Mouse (Mus musculus) embryonic facial prominence, embryonic 10.5 days (tissue): ENCODE data around the gene Ehbp1l1. TPM values are rescaled to one million over a fixed set of nuclear protein-coding genes. Genes with fewer than 3 reads are reported as not detected.

Source experiments
- DNase-seq: peaks from one replicate; pipeline ENCODE4 v3.0.0-alpha.2; 2017; ENCODE audit warnings: low spot score
- H3K27ac ChIP-seq: fragments of 300-500 bp; sonication (generic); replicated peaks from 2 replicates; pipeline ENCODE4 v1.5.1; 2016; ENCODE audit warnings: mild to moderate bottlenecking
- H3K27me3 ChIP-seq: fragments of 300-500 bp; sonication (generic); replicated peaks from 2 replicates; pipeline ENCODE4 v1.6.1; 2016; ENCODE audit warnings: low read depth, mild to moderate bottlenecking; ENCODE audit not compliant: poor library complexity, severe bottlenecking
- H3K36me3 ChIP-seq: fragments of 300-500 bp; sonication (generic); replicated peaks from 2 replicates; pipeline ENCODE4 v1.6.1; 2016; ENCODE audit warnings: mild to moderate bottlenecking, moderate library complexity
- H3K4me1 ChIP-seq: fragments of 300-500 bp; sonication (generic); 2 replicates; pipeline ENCODE4 v1.6.1; 2016
- H3K4me3 ChIP-seq: fragments of 300-500 bp; sonication (generic); 2 replicates; pipeline ENCODE4 v1.5.1; 2016; ENCODE audit warnings: mild to moderate bottlenecking, moderate library complexity
- H3K9me3 ChIP-seq: fragments of 300-500 bp; sonication (generic); 2 replicates; pipeline ENCODE4 v1.6.1; 2016; ENCODE audit warnings: mild to moderate bottlenecking
- WGBS: fragments of 180-500 bp; shearing (Covaris S2); methylation state at CpG from one replicate; pipeline ENCODE4 v1.1.7; 2016; 5-methylcytosine and 5-hydroxymethylcytosine counted together
- microRNA-seq: library from miRNA; unstranded; fragments of <30 nt; microRNA quantifications from one replicate; pipeline ENCODE4, GENCODE M21; 2017
- polyA plus RNA-seq: library from polyadenylated mRNA; unstranded; fragments of >200 nt; fragmentation: Nextera tagmentation; extraction: Ambion mirVana; gene quantifications from 2 replicates; pipeline ENCODE4 v1.2.1, GENCODE M21; 2016

The Ehbp1l1 gene
- polyA plus RNA-seq, 1 experiment from 2014 or later, result 7.9 TPM

- H3K4me3 ChIP-seq, result no peak overlapping the region
- DNase-seq, result no peak
- H3K9me3 ChIP-seq, result no peaks in the 10 kb centered on the region
- WGBS, result 89% methylated on average over 4 of the region's 4 CpGs
- no peak overlapping the region for H3K27ac ChIP-seq
- peaks cover 89% of the 10 kb centered on the region for H3K36me3 ChIP-seq
- H3K4me1 ChIP-seq, result peaks cover 16% of the 10 kb centered on the region
- no peaks in the 10 kb centered on the region for H3K27me3 ChIP-seq
Observed at GRCm38 (mm10) chr19:5668372-5668771, 57.7 kb downstream of the Ehbp1l1 start.

GRCm38 (mm10) chr19:5666386-5666785 is 59.7 kb downstream of the Ehbp1l1 start:
- Histone ChIP-seq H3K27me3 (no peaks in the 10 kb centered on the region), H3K36me3 (peaks cover 75% of the 10 kb centered on the region), H3K4me3 (peak overlapping the region; percentile 8; the same call in 1 of the 2 replicates), H3K27ac (no peak overlapping the region), H3K9me3 (no peaks in the 10 kb centered on the region), H3K4me1 (peaks cover 35% of the 10 kb centered on the region)
- 95% methylated on average over 18 of the region's 18 CpGs for WGBS
- no peak for DNase-seq

DNA sequence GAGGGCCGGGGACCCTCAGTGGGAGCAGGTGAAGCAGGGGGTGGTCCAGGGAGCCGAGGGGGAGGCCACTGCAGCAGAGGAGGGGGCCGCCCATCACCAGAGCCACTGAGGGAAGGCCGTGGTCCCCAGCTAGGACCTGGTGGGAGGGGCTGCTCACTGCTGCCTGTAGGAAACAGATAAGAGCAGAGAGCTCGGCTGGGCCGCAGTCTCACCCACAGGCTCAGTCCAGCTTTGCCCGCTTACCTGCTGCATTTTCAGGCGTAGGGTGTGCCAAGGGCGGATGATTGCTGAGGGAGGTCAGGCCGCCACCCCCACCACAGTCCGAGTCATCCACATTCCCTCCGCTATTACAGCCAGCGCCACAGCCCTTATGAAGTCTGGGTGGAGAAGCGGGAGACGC is 60.7 kb downstream of the Ehbp1l1 start:
- Histone ChIP-seq H3K27me3 (no peaks in the 10 kb centered on the region), H3K9me3 (no peaks in the 10 kb centered on the region), H3K4me3 (0 out of 2 replicates have a peak overlapping the region, but pooled peaks have one; percentile 12), H3K27ac (no peak overlapping the region), H3K36me3 (peaks cover 72% of the 10 kb centered on the region), H3K4me1 (peaks cover 45% of the 10 kb centered on the region)
- DNase-seq, result no peak
- WGBS, result 90% methylated on average over 15 of the region's 15 CpGs

- Histone ChIP-seq H3K36me3 (peaks cover 72% of the 10 kb centered on the region), H3K4me3 (peak overlapping the region; percentile 21; the same call in 1 of the 2 replicates), H3K4me1 (peaks cover 48% of the 10 kb centered on the region), H3K9me3 (no peaks in the 10 kb centered on the region), H3K27ac (no peak overlapping the region; the same call in 1 of the 2 replicates), H3K27me3 (no peaks in the 10 kb centered on the region)
- 89% methylated on average over 10 of the region's 10 CpGs for WGBS
- no peak for DNase-seq
Observed at GRCm38 (mm10) chr19:5664669-5665257, 61.4 kb downstream of the Ehbp1l1 start.

- peak; percentile 93 for DNase-seq
- Histone ChIP-seq H3K27me3 (no peaks in the 10 kb centered on the region), H3K4me3 (peak within 1 kb of the TSS; percentile 67), H3K36me3 (peaks cover 71% of the 10 kb centered on the region), H3K27ac (peak within 1 kb of the TSS; percentile 86), H3K9me3 (no peaks in the 10 kb centered on the region), H3K4me1 (peaks cover 52% of the 10 kb centered on the region)
- WGBS, result under 1% methylated on average over 32 of the region's 32 CpGs
Observed at GRCm38 (mm10) chr19:5662981-5663913, 62.9 kb downstream of the Ehbp1l1 start, which contains the start of gene Sipa1. Gene Sipa1 (minus strand): TSS chr19:5663707.

GRCm38 (mm10) chr19:5662310-5662709 is 63.8 kb downstream of the Ehbp1l1 start:
- H3K4me1 ChIP-seq, result peaks cover 52% of the 10 kb centered on the region
- DNase-seq, result no peak
- H3K4me3 ChIP-seq, result peak overlapping the region; percentile 67
- peak overlapping the region; percentile 86 for H3K27ac ChIP-seq
- no peaks in the 10 kb centered on the region for H3K9me3 ChIP-seq
- no peaks in the 10 kb centered on the region for H3K27me3 ChIP-seq
- H3K36me3 ChIP-seq, result peaks cover 70% of the 10 kb centered on the region
- 75% methylated on average over 8 of the region's 8 CpGs for WGBS

DNA sequence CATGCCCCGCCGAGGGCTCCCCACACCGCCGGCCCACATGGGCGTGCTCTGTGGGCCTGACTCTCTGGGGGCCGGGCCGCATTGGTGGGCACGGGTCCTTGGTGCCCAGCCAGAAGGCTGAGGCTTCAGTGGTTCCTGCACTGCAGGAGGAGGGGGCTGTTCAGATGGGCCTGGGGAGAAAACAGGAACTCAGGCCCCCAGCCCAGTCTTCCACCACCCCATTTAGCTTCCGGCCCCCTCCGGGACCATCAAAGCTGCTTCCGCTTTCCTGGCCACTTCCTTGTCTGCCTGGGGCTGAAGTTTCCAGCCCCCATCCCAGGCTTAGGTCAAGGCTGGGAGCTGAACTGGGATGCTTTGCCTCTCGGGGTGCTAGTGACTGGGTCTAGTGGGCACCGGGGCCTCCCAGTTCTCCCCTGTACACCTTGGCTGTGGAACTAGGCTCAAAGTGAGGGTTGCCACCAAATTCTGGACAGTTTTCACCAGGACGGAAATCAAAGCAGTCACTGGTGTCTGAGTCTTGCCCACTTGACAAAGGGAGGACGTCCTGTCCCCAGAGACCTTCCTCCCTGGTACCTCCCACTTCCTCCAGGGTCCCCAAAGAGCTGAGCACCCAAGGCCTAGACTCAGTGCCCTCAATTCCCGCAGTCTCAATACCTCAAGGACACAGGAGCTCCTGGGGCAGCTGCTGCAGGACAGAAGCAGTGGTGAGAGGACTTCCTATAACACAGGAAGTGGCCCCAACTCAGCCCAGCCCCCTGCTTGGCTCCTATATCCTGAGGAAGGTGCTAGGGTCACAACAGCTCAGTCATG is 65.0 kb downstream of the Ehbp1l1 start:
- H3K36me3 ChIP-seq, result peaks cover 69% of the 10 kb centered on the region
- 80% methylated on average over 16 of the region's 16 CpGs for WGBS
- peaks cover 52% of the 10 kb centered on the region for H3K4me1 ChIP-seq
- peaks cover 10% of the 10 kb centered on the region for H3K27me3 ChIP-seq
- no peak for DNase-seq
- H3K4me3 ChIP-seq, result peak overlapping the region; percentile 35
- peak overlapping the region; percentile 71 for H3K27ac ChIP-seq
- no peaks in the 10 kb centered on the region for H3K9me3 ChIP-seq

Small RNAs within 50 kb of the gene (microRNA-seq; reads per million reads assigned to microRNA genes)
- gene Mir6987, result not detected

Other genes with a start within 250 kb of the Ehbp1l1 start
- 41.1 and 45.1 TPM in 2 replicates for gene Mus81, start 237.9 kb downstream of the Ehbp1l1 start, polyA plus RNA-seq
- gene Cfl1, start 235.9 kb downstream of the Ehbp1l1 start, polyA plus RNA-seq, result 3,028 and 3,069 TPM in 2 replicates
- not detected in 2 replicates for gene 1700020D05Rik, start 222.5 kb downstream of the Ehbp1l1 start, polyA plus RNA-seq
- gene Snx32, start 215.8 kb downstream of the Ehbp1l1 start, polyA plus RNA-seq, result 6.3 and 8.4 TPM in 2 replicates
- 0.83 and 1.3 TPM in 2 replicates for gene Ovol1, start 165.7 kb downstream of the Ehbp1l1 start, polyA plus RNA-seq
- 2.1 and 2.6 TPM in 2 replicates for gene Ap5b1, start 158.3 kb downstream of the Ehbp1l1 start, polyA plus RNA-seq
- gene Rnaseh2c, start 124.4 kb downstream of the Ehbp1l1 start, polyA plus RNA-seq, result 174 and 177 TPM in 2 replicates
- 59.7 and 60.7 TPM in 2 replicates for gene Kat5, start 116.1 kb downstream of the Ehbp1l1 start, polyA plus RNA-seq
- gene Rela, start 88.8 kb downstream of the Ehbp1l1 start, polyA plus RNA-seq, result 34.3 and 36.8 TPM in 2 replicates
- 28.7 and 31.2 TPM in 2 replicates for gene Sipa1, start 62.6 kb downstream of the Ehbp1l1 start, polyA plus RNA-seq
- gene Map3k11, start 37.6 kb downstream of the Ehbp1l1 start, polyA plus RNA-seq, result 32.1 and 34.0 TPM in 2 replicates
- gene Pcnx3, start 37.4 kb downstream of the Ehbp1l1 start, polyA plus RNA-seq, result 30.3 and 30.6 TPM in 2 replicates
- gene Kcnk7, start 21.9 kb downstream of the Ehbp1l1 start, polyA plus RNA-seq, result 0.19 and 0.23 TPM in 2 replicates
- gene Fam89b, start 3.3 kb upstream of the Ehbp1l1 start, polyA plus RNA-seq, result 147 and 151 TPM in 2 replicates
- gene Ltbp3, start 14.6 kb upstream of the Ehbp1l1 start, polyA plus RNA-seq, result 3.4 and 3.5 TPM in 2 replicates
- 72.0 and 74.9 TPM in 2 replicates for gene Scyl1, start 45.1 kb upstream of the Ehbp1l1 start, polyA plus RNA-seq
- gene Frmd8, start 149.0 kb upstream of the Ehbp1l1 start, polyA plus RNA-seq, result 44.6 and 45.4 TPM in 2 replicates
- 2.5 and 2.9 TPM in 2 replicates for gene Slc25a45, start 151.5 kb upstream of the Ehbp1l1 start, polyA plus RNA-seq
- 6.8 and 7.4 TPM in 2 replicates for gene Tigd3, start 167.8 kb upstream of the Ehbp1l1 start, polyA plus RNA-seq
- gene Dpf2, start 186.7 kb upstream of the Ehbp1l1 start, polyA plus RNA-seq, result 231 and 251 TPM in 2 replicates
- gene Cdc42ep2, start 198.5 kb upstream of the Ehbp1l1 start, polyA plus RNA-seq, result 1.5 and 2.2 TPM in 2 replicates
- gene Pola2, start 237.9 kb upstream of the Ehbp1l1 start, polyA plus RNA-seq, result 119 and 120 TPM in 2 replicates